Comparison of ENCODE assay signal across 8 mouse cellular contexts in genomic region chr3:9340788-9341187, GRCm38 (mm10).
A peak's percentile ranks its signal among the peaks of the same experiment; 100 is the strongest.
DNase-seq lines count a peak whose midpoint lies in the region; ATAC-seq and TF ChIP-seq lines count a peak whose summit lies in the region.

No protein-coding gene starts in this region.

- H3K27me3 ChIP-seq in heart, embryonic 15.5 days = no peaks in the 10 kb centered on the region
- no peaks in the 10 kb centered on the region for H3K27me3 ChIP-seq in kidney, postnatal 0 days (ENCODE audit: insufficient read depth, low read length)
- no peaks in the 10 kb centered on the region for H3K27me3 ChIP-seq in stomach, postnatal 0 days (ENCODE audit: control insufficient read depth, insufficient read depth, low read length)

- 2% methylated on average over 15 of the region's 15 CpGs for WGBS in heart, embryonic 15.5 days
- 3% methylated on average over 15 of the region's 15 CpGs for WGBS in kidney, postnatal 0 days
- WGBS in stomach, postnatal 0 days = 3% methylated on average over 15 of the region's 15 CpGs

- no peak for DNase-seq in frontal cortex, postnatal 25 days (ENCODE audit: low spot score in 2 of 2)
- peak; percentile 66 for DNase-seq in kidney, postnatal 0 days (ENCODE audit: low spot score)
- peak; percentile 65 for DNase-seq in lung, postnatal 14 days
- peak; percentile 55 for DNase-seq in stomach, postnatal 0 days (ENCODE audit: low spot score)
- DNase-seq in frontal cortex, postnatal 36 days (ENCODE audit: low spot score in 2 of 2) = no peak

- no peak for TF ChIP-seq CTCF in kidney, postnatal 0 days (IDR thresholded peaks at IDR 0.05; ENCODE audit: low read depth)
- no peak for TF ChIP-seq CTCF in stomach, postnatal 0 days (IDR thresholded peaks at IDR 0.05; ENCODE audit: low read depth)

- no peak for TF ChIP-seq EP300 in stomach, postnatal 0 days (optimal IDR thresholded peaks at IDR 0.05)

- H3K4me2 ChIP-seq in heart, embryonic 15.5 days = peak overlapping the region; percentile 69
- peak overlapping the region; percentile 70 for H3K4me2 ChIP-seq in kidney, postnatal 0 days (ENCODE audit: low read length)
- H3K4me2 ChIP-seq in stomach, postnatal 0 days (replicated peaks; ENCODE audit: low read depth) = peak overlapping the region; percentile 70

- peak overlapping the region; percentile 15 for H3K9ac ChIP-seq in heart, embryonic 15.5 days
- peak overlapping the region; percentile 35; the same call in 1 of the 2 replicates for H3K9ac ChIP-seq in kidney, postnatal 0 days (ENCODE audit: low read depth, low read length)
- H3K9ac ChIP-seq in stomach, postnatal 0 days (ENCODE audit: low read length) = no peak overlapping the region

- no peaks in the 10 kb centered on the region for H3K36me3 ChIP-seq in heart, embryonic 15.5 days
- no peaks in the 10 kb centered on the region for H3K36me3 ChIP-seq in kidney, postnatal 0 days (ENCODE audit: insufficient read depth, low read length)
- no peaks in the 10 kb centered on the region for H3K36me3 ChIP-seq in stomach, postnatal 0 days (ENCODE audit: control insufficient read depth, insufficient read depth, low read length)

- H3K9me3 ChIP-seq in heart, embryonic 15.5 days (replicated peaks) = no peaks in the 10 kb centered on the region
- H3K9me3 ChIP-seq in kidney, postnatal 0 days (replicated peaks; ENCODE audit: low read length) = no peaks in the 10 kb centered on the region
- no peaks in the 10 kb centered on the region for H3K9me3 ChIP-seq in stomach, postnatal 0 days (ENCODE audit: control insufficient read depth, low read length)

- no peak overlapping the region for H3K27ac ChIP-seq in heart, embryonic 15.5 days
- H3K27ac ChIP-seq in kidney, postnatal 0 days = 0 out of 2 replicates have a peak overlapping the region, but pooled peaks have one; percentile 13
- no peak overlapping the region for H3K27ac ChIP-seq in stomach, postnatal 0 days (replicated peaks)

- H3K4me1 ChIP-seq in heart, embryonic 15.5 days (replicated peaks) = peaks cover 17% of the 10 kb centered on the region
- 0 out of 2 replicates have a peak, but pooled peaks cover 9% of the 10 kb centered on the region for H3K4me1 ChIP-seq in kidney, postnatal 0 days (replicated peaks; ENCODE audit: insufficient read depth, low read length)
- 0 out of 2 replicates have a peak, but pooled peaks cover 4% of the 10 kb centered on the region for H3K4me1 ChIP-seq in stomach, postnatal 0 days (replicated peaks; ENCODE audit: control insufficient read depth, insufficient read depth)

- peak overlapping the region; percentile 48 for H3K4me3 ChIP-seq in heart, embryonic 15.5 days
- peak overlapping the region; percentile 24 for H3K4me3 ChIP-seq in kidney, postnatal 0 days (replicated peaks; ENCODE audit: low read depth, low read length)
- H3K4me3 ChIP-seq in stomach, postnatal 0 days (ENCODE audit: low read depth, low read length) = peak overlapping the region; percentile 27

- ATAC-seq in frontal cortex, adult (ENCODE audit: low TSS enrichment) = 0 out of 2 replicates have a peak, but pooled peaks have one; percentile 41
- peak; percentile 46 for ATAC-seq in common myeloid progenitor, adult 5-6 weeks (replicated peaks; ENCODE audit: low read depth, poor library complexity, severe bottlenecking)
- no peak; the same call in 1 of the 2 replicates for ATAC-seq in heart, embryonic 15.5 days (replicated peaks; ENCODE audit: insufficient number of reproducible peaks, insufficient read depth, low FRiP score, low read depth)
- peak; percentile 76 for ATAC-seq in kidney, postnatal 0 days (replicated peaks; ENCODE audit: low FRiP score, low read depth)
- ATAC-seq in stomach, postnatal 0 days (ENCODE audit: low FRiP score, low TSS enrichment) = peak; percentile 56

Comparison
In these comparisons a context has a peak if more than half of its experiments do, and no peak if none do; other contexts are left out.
1. DNase-seq: peak in kidney, postnatal 0 days (single experiment), lung, postnatal 14 days (single experiment) and stomach, postnatal 0 days (single experiment); none in frontal cortex, postnatal 25 days (0 of 2) and frontal cortex, postnatal 36 days (0 of 2).
2. Peak in every context shown above with its lines, with median percentiles within 50 percentile points of each other: H3K4me2 ChIP-seq and H3K4me3 ChIP-seq.